Mouse (Mus musculus) erythroid progenitor cell, adult 5-6 weeks (primary cell): Measurements from ENCODE around the gene Ghrl. TPM values are rescaled to one million over a fixed set of nuclear protein-coding genes. Genes with fewer than 3 reads are reported as not detected.
"Not testable (repeated sequence)": the region's sequence is repeated elsewhere in the genome, so short reads cannot be mapped to it uniquely, and the experiment has no call there.

Source experiments
- ATAC-seq: replicated peaks from 2 replicates; pipeline ENCODE4 v1.8.0; 2016; ENCODE audit warnings: moderate number of reproducible peaks, mild to moderate bottlenecking, moderate TSS enrichment, inconsistent platforms; ENCODE audit not compliant: poor library complexity, low FRiP score, severe bottlenecking
- total RNA-seq, 2 experiments: library from RNA; stranded (forward) in 1 of 2; stranded (reverse) in 1 of 2; fragments of 150-400 nt in 1 of 2; fragments of 186-747, 209-891 nt in 1 of 2; gene quantifications; 2 replicates each; pipeline versions ENCODE4 v1.2.3 to v1.2.4; 2015 to 2017; ENCODE audit warnings: low replicate concordance in 2 of 2

Ghrl gene
- total RNA-seq, 2 experiments from 2014 or later = 13.5 to 17.2 TPM

DNA sequence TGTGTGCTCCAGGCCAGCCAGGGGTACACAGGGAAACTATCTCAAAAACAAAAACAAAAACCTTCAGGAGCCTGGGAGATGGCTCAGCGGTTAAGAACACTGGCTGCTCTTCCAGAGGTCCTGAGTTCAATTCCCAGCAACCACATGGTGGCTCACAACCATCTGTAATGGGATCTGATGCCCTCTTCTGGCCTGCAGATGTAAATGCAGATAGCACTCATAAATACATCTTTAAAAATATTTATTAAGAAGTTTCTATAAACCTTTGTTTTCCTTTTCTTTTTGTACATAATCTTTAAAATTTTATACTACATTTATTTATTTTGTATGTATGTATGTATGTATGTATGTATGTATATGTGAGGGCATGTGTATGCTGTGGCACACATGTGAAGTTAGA is 47.7 kb downstream of the Ghrl start:
- not testable (repeated sequence) for ATAC-seq

DNA sequence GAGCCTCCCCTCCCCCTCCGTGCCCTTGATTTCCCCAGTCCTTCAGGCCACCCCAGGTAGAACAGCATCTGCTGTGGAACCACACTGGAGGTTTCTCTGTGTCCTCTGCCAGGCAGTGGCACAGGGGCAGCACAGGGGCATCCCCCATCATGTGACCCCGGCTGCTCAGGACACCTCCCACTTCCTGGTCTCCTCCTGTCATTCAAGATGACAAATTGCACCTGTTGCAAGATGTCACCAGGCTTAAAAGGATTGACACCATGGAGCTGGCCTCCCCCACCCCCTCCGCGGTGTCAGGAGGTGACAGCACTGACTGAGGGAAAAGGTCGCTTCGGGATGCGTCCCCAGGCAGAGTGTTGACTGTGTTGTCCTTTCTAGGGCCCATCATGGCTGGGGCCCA is 49.9 kb downstream of the Ghrl start:
- ATAC-seq = no peak

DNA sequence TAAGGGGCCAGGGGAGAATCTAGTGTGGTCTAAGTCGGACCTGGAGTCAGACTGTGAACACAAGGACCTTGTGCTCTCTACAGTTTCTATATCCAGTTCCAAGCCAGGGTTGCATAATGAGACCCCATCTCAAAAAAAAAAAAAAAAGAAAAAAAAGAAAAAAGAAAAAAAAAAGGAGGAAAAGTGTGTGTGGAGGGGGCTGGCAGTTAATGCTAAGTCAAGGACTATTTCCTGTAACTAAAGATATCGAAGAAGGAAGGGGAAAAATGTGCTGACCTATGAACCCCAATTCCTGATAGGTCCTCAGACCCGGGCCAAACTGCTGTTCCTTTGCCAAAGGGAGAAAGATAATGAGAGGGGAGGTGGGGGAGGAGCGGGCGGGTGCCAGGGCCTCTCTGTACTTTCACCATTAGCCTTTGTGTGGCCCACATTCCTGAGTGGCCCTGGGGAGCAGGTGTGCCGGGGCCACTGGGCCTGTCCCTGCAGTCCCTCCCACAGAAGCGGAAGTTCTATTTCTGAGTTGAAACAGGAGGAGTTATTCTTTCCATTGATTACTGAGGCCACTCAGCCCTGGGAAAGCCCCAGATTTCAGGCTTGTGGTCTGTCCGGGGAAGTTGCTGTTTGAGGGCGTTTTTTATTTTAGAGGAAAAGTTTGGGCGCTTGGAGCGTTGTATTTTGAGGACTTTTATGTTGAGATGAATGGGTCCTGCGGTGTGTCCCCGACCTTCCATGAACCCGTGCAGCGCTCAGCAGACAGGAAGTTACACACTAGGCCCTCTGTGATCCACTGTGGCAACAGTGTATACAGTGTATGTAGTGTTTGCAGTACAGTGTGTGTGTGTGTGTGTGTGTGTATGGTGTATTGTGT is 51.2 kb downstream of the Ghrl start:
- ATAC-seq = no peak

- no peak for ATAC-seq
Measured at GRCm38 (mm10) chr6:113667611-113668122, 52.0 kb downstream of the Ghrl start.

Other genes with a start within 250 kb of the Ghrl start
- gene Il17rc, start 248.5 kb downstream of the Ghrl start, total RNA-seq (2015; ENCODE audit: low replicate concordance) = not detected in 2 replicates
- gene Il17rc, start 248.5 kb downstream of the Ghrl start, total RNA-seq (2017; ENCODE audit: low replicate concordance) = not detected in 2 replicates
- gene Creld1, start 236.6 kb downstream of the Ghrl start, total RNA-seq (2015; ENCODE audit: low replicate concordance) = not detected in 2 replicates
- gene Creld1, start 236.6 kb downstream of the Ghrl start, total RNA-seq (2017; ENCODE audit: low replicate concordance) = not detected in 2 replicates
- gene Prrt3, start 217.9 kb downstream of the Ghrl start, total RNA-seq (2015; ENCODE audit: low replicate concordance) = not detected in 2 replicates
- gene Prrt3, start 217.9 kb downstream of the Ghrl start, total RNA-seq (2017; ENCODE audit: low replicate concordance) = not detected in 2 replicates
- gene Emc3, start 188.2 kb downstream of the Ghrl start, total RNA-seq (2015; ENCODE audit: low replicate concordance) = 23.5 and 67.8 TPM in 2 replicates
- 15.2 and 28.4 TPM in 2 replicates for gene Emc3, start 188.2 kb downstream of the Ghrl start, total RNA-seq (2017; ENCODE audit: low replicate concordance)
- 33.9 and 57.8 TPM in 2 replicates for gene Fancd2, start 188.2 kb downstream of the Ghrl start, total RNA-seq (2015; ENCODE audit: low replicate concordance)
- 28.6 and 48.3 TPM in 2 replicates for gene Fancd2, start 188.2 kb downstream of the Ghrl start, total RNA-seq (2017; ENCODE audit: low replicate concordance)
- not detected in 2 replicates for gene Fancd2os, start 119.2 kb downstream of the Ghrl start, total RNA-seq (2015; ENCODE audit: low replicate concordance)
- gene Fancd2os, start 119.2 kb downstream of the Ghrl start, total RNA-seq (2017; ENCODE audit: low replicate concordance) = not detected in 2 replicates
- 109 and 117 TPM in 2 replicates for gene Brk1, start 115.1 kb downstream of the Ghrl start, total RNA-seq (2015; ENCODE audit: low replicate concordance)
- 41.2 and 42.5 TPM in 2 replicates for gene Brk1, start 115.1 kb downstream of the Ghrl start, total RNA-seq (2017; ENCODE audit: low replicate concordance)
- gene Vhl, start 95.9 kb downstream of the Ghrl start, total RNA-seq (2015; ENCODE audit: low replicate concordance) = 4.7 and 52.0 TPM in 2 replicates
- gene Vhl, start 95.9 kb downstream of the Ghrl start, total RNA-seq (2017; ENCODE audit: low replicate concordance) = 3.6 and 4.2 TPM in 2 replicates
- gene Irak2, start 81.4 kb downstream of the Ghrl start, total RNA-seq (2015; ENCODE audit: low replicate concordance) = 7.2 and 23.1 TPM in 2 replicates
- gene Irak2, start 81.4 kb downstream of the Ghrl start, total RNA-seq (2017; ENCODE audit: low replicate concordance) = 34.8 and 64.6 TPM in 2 replicates
- 14.3 and 17.7 TPM in 2 replicates for gene Tatdn2, start 22.8 kb downstream of the Ghrl start, total RNA-seq (2015; ENCODE audit: low replicate concordance)
- 44.0 and 55.7 TPM in 2 replicates for gene Tatdn2, start 22.8 kb downstream of the Ghrl start, total RNA-seq (2017; ENCODE audit: low replicate concordance)
- gene Sec13, start 20.9 kb upstream of the Ghrl start, total RNA-seq (2015; ENCODE audit: low replicate concordance) = 47.8 and 48.3 TPM in 2 replicates
- 28.4 and 44.2 TPM in 2 replicates for gene Sec13, start 20.9 kb upstream of the Ghrl start, total RNA-seq (2017; ENCODE audit: low replicate concordance)